Mouse (Mus musculus) urinary bladder, postnatal 36 days (tissue): Measurements from ENCODE around the gene Ppp2r2c.

ENCODE experiments used
- DNase-seq, 2 experiments: peaks; one replicate each; pipeline ENCODE4 v3.0.0; 2022; ENCODE audit warnings: low spot score in 2 of 2, mixed read lengths in 1 of 2

Ppp2r2c gene

GRCm38 (mm10) chr5:36868266-36869090 lies at the start of gene Ppp2r2c:
Gene Ppp2r2c, plus strand, starts transcription at chr5:36868513.
- DNase-seq: no peak

DNA sequence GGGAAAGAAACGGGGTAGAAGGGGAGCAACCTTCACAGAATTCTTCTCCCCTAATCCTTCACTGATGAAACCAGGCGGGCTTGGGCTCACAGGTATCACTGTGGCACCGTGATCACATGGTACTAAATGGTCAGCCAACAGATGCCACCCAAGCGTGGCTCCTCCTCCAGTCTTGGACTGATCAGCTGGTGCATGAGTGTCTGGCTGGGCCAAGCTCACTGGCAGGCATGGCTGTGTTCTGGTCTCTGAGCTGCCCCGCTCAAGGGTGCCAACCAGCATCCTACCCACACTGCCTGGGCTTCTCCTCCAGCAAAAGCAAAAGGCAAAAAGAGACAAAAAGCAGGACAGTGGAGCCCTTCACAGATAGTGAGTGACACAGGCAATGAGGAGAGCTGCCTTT lies 48.6 kb upstream of the Ppp2r2c start:
- no peak for DNase-seq

- no peak for DNase-seq
Measured at GRCm38 (mm10) chr5:36820142-36820541, 48.2 kb upstream of the Ppp2r2c start.

DNA sequence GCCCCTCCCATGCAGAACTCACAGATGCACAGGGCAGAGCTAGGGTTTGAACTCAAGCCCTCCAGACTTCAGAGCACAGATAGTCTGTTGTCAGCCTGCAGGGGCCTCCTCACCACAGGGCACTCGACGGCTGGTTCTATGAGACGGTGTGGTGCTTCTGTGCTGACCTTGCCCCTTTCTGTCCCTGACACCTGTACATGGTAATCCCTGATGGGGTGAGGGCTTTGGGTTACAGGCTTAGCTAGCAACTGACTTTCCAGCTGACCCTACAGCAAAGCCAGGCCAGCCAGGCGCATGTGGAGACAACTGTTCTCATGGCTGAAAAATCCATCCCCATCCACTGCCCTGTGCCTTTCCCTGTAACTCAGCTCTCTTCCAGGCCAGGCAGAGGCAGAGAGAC lies 45.4 kb upstream of the Ppp2r2c start:
- DNase-seq: no peak

DNA sequence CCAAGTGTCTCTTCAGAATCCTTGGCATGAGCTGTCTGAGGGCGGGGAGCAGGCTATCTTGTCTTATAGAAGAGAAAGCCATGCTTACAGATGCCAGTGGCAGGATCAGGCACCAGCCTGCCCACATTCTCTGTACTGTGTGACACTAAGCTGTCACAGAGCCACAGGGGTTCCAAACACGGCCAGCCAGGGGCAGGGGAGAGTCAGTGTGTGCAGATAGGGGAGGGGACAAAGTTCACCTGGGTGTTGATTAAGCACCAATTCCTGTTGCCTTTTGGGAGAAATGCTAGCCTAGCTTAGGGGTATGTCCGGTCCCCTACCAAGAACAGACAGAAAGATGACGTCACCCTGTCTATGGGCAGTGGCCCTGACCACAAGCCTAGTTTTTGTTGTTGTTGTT lies 39.2 kb upstream of the Ppp2r2c start:
- no peak for DNase-seq

DNA sequence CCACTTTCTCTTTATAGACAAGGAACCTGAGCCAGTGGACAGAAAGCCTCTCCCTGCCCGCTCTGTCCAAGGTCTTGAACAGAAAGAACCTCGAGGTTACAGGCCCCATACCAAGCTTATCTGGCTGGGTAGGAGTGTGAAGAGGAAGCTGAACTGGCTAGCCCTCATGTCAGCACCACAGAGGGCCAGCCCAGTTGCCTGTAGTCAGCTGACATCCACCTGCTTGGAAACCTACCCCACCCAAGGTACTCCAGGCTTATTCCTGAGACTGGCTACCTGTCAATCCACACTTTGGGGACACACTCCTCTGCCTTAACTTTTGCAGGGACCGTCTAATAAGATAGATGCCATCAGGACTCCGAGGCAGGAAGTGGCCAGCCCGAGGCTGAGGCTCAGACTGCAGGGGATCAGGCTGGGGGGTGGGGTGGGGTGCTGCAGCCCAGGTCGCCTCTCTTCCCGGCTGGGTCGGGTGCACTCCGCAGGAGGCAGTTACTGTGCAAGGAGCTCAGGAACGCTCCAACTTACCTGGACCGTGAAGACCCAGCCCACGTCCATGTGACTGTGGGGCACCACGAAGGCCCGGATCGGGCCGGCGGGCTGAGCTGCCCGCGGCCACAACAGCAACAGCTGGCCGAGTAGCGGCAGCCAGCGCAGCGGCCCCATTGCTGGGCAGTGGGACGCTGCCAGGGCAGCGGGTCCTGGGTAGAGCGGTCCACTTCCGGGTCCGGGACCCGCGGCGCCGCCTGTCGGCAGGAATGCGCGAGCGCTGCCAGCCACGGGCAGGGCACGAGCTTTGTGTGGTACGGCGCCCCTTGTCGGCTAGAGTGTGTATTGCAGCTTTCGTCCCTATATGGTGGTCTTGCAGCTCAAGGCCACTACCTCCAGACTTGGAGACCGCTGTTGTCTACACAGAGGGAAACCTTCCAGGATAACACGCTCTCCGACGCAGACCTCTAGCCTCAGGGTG lies 38.1 kb upstream of the Ppp2r2c start, which contains the start of gene Man2b2:
TSS of gene Man2b2 (minus strand) at position 741 of the 967 bp plus-strand sequence.
- peak; percentile 81 to 87 for DNase-seq

DNA sequence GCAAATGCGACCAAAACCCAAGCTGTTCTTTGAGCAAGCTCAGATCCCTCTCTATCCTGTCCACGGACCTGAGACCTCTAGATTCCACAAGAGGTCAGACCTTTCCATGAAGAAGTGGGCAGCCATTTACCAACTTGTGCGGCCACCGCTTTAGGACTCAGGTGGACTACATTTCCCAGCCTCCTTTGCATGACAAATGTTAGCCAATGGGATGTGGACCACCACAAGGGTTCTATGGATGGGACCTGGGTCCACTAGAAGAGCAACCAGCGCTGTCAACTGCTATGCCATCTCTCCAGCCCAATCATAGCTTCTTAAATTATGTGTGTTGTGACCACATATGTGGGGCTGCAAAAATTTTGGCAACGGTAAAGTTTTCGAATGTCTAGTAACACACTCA lies 37.0 kb upstream of the Ppp2r2c start:
- DNase-seq: no peak

DNA sequence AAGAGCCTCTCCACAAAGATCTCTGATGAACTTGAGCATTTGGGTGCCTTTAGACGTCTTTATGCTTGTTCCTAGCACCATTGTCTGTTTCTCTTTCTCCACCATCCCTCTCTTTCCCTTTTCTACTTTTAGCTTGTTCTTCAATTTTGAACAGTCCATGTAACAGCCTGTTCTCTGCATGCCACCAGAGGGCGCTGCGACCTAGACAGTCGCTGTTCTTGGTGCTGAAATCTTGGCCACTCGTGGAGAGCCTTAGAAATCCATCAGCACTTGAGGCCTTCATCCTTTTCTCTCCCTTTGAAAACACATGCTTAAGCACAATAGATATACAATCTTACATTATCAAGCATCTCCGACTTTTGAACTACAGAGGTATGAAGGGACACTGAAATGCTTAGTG lies 32.4 kb upstream of the Ppp2r2c start:
- DNase-seq: peak; percentile 37 to 53

DNA sequence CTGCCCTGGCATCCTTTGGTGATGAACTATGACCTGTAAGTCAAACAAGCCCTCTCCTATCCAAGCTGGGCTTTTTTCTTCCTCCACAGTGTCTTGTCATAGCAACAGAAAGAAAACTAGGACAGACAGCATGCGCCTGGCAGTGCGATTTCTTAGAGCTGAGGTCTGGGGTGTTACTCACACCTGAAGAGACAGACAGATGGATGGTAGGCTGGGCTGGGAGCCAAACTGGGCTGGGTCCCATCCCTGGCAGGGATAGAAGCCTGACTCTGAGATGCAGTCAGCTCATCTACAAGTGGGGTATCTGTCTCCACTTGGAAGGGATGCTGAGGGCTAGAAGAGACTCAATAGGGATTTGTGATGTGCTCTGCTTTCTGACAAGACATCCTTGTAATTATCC lies 29.3 kb upstream of the Ppp2r2c start:
- DNase-seq: no peak

DNA sequence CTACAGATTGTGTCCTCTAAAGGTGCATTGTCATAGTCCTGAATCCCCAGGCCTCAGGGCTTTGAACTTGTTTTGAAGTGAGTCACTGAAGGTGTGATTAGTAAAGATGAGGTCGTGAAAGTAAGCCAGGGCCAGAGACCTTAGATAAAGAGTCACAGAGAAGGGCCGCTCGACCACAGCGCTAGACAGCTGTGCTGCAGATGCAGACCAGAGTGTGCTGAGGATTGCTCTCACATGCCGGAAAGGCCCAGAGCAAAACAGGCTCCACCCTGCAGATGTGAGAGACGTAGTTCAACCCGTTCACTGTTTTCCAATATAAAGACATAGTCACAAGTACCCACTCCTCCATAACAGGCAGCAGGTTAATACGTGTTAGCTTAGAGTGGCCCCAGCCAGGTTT lies 28.7 kb upstream of the Ppp2r2c start:
- no peak for DNase-seq

- DNase-seq: no peak
Measured at GRCm38 (mm10) chr5:36840092-36840491, 28.2 kb upstream of the Ppp2r2c start.

DNA sequence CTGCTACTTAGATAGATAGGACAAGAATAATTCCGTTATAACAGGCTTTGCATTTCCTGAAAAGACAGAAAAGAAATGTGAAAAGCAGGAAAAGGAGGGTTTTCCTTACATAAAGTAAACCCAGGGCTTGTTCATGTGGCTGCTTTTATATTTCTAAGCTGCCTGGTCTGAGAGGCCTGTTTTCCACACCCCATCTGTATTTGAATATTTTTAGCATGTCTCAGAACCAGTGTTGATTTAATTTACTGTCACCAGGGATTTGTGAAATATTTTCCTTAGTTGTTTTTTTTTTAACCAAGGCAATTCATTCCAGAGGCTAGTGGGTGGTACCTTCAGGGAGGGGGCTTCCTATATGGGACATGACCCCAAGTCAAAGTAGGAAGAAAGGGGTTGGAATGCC lies 26.6 kb upstream of the Ppp2r2c start:
- no peak for DNase-seq

GRCm38 (mm10) chr5:36844490-36844889 lies 23.8 kb upstream of the Ppp2r2c start:
- DNase-seq: no peak

- no peak for DNase-seq
Measured at GRCm38 (mm10) chr5:36851572-36851971, 16.7 kb upstream of the Ppp2r2c start.

DNA sequence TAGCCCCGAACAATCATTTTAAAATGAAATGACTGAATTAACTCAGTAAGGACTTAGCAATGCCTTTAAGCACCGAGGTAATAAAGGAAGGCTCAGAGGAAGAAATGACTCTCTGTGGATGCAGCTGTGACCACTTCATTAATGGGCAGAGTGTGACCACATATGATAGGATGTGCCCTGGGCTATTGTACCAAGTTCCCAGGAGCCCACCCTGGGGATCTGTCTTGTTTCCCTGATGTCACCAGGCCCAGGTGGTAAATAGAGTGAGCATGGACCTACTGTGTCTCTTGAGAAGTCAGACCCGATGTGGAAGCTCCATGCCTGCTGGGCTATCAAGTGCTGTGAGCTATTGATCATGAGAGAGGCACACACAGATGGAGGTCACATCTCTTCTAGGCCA lies 13.1 kb upstream of the Ppp2r2c start:
- no peak for DNase-seq

DNA sequence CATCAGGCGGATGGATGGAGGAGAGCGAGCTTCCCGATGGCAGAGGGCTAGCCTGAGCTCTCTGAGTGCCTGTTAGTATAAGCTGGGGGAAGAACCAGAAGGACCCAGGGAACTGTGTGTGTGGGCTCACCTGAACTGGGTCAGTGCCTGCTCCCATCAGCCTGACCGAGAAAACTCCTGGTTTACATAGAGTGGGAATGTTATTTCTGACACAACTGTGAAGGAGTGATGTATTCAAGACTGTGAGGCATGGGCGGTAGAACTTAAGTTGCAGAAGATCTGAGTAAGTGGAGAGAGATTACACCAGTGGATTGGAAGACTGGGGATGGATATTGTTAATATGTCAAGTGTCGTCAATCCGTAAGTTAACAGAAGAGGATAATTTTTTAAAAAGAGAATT lies 11.8 kb upstream of the Ppp2r2c start:
- DNase-seq: no peak

DNA sequence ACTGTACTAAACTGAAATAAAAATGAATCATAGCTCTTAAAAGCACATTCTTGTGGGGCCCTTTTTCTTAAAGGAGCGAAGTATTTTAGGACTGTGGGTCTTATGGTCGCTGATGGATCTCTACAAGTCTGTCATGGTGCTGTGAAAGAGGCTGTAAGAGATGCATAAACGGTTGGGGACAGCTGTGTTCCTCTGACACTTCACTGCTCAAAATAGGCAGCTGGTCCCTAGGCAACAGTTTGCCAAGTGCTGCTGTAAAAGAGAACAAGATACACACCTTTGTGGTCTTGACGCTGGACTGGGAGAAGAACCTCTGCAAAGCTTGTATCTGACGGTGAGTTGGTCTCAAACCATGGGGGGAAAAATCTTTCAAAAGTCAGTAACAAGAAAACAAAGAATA lies 10.8 kb upstream of the Ppp2r2c start:
- DNase-seq: no peak

GRCm38 (mm10) chr5:36861084-36861483 lies 7.2 kb upstream of the Ppp2r2c start:
- no peak for DNase-seq

DNA sequence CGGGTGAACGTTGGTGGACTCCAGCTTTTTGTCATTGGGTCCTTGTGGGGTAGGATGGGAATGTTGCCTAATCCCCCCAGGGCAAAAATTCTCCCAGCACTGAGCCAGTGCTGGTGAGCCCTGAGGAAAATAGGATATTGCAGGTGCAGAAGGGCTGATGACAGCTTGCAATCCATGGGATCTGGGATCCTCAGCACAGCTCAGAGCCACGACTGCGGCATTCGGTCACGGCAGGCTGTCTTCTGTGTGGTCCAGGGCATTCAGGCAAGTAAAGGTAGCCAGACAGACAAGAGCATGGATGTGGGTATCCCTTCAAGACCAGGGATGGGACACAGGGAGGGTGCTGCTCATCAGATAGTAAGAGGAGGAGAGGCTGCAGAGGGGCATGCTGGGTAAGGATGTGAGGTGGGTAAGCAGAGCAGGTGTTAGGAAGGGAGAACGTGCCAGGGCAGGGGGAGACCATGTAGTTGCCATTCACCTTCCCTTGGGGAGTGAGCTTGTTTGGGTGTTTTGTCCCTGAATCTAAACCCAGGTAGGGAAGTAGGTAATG lies 1.5 kb upstream of the Ppp2r2c start:
- no peak for DNase-seq

DNA sequence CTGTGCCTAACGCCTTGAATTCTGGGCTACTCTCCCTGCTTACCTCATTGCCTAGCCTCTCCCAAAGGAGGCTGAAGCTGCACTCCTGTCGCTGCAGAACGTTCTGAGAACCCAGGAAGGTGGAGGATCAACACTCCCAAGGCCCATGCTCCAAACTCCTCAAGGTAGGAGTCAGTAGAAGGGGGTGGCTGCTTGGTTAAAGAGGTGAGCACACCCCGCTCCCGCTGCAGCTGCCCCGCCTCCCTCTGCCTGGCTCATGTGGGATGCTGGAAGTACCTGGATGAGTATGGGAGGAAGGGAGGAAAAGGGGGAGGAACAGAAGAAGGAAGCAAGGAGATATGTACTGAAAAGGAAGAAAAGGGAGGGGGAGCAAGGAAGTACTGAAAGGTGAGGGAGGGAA lies 752 bp upstream of the Ppp2r2c start:
- DNase-seq: no peak

DNA sequence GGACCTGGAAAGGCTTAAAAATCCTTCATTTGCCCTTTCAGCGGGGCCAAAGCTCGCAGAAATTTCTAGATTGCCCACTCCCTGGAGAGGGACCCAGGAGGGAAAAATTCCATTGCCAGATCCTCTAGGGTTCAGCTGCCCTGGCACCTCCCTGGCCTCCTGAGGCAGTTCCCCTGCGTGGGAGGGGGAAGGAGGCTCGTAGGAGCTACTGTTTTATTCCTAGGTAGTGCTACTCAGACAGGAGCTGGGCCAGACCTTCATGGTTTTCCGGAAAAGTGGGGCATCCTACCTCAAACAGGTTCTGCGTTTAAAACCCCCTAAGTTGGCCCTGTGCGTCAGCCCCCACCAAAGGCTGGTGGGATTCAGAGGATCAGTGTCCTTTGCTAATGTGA lies 869 bp downstream of the Ppp2r2c start:
- no peak for DNase-seq

DNA sequence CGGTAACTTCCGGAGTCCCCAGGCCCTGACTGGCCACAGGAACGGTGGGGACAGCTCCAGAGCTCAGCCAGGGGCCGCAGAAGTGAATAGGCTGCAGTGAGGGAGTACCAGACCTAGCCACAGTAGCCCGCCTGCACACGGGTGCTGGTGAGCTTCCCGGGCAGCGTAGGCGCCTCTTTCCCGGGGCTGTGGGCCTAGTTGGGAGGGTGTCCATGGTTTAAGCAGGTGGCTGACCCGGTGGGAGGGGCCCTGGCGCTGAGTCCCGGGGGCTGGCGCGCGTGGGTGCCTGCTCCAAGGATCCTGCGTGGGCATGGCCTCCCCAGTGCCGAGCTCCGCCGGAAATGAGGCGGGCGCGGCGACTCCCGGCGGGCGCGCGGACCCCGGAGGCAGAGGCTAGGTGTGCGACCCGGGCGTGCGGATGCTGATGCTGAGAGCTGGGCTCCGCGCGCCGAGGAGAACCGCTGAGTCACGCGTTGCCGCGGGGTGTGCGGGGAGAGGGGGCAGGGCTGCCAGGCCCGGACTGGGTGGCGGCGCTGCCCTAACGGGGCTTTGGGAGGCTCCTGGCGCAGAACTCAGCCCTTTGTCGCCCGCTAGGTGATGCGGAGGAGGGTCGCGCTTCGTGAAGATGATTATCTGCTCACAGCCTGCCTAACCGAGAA lies 1.4 kb downstream of the Ppp2r2c start:
- no peak for DNase-seq
